Mouse (Mus musculus): ENCODE measurements at regions not wholly inside any gene's neighbourhood (a gene's known extent, or its start where the extent isn't known, plus 50 kb on each side); places are given as distances from the start of the nearest gene placed in this dataset.

DNA sequence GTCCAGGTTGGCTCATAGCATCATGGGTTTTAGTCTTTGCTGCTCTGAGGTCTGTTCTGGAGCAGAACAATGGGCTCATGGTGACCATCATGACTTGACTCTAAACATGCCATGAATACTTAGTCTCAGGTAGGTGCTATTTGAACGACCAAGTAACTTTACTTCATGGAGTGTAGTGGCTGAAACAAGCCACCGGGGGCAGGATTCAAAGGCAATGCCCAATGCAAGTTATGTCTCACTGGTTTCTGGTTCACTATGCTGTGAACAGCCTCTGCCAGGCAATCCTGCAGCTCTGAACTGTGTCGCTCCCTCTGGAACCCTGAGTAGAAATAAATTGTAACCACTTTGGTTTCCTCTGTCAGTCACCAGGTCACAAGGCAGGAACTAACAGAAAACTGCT lies 65.8 kb upstream of the Gm26897 start:
- H3K4me1 ChIP-seq = peaks cover 59% of the 10 kb centered on the region
- WGBS = 70% methylated on average over 3 of the region's 3 CpGs
- H3K36me3 ChIP-seq (replicated peaks) = no peaks in the 10 kb centered on the region
- H3K27ac ChIP-seq (replicated peaks) = no peak overlapping the region
- peak; percentile 44 for DNase-seq (ENCODE audit: low spot score)
- H3K4me3 ChIP-seq = no peak overlapping the region
- peaks cover 11% of the 10 kb centered on the region; the same call in 1 of the 2 replicates for H3K9me3 ChIP-seq
- no peaks in the 10 kb centered on the region; the same call in 1 of the 2 replicates for H3K27me3 ChIP-seq (replicated peaks; ENCODE audit: low read depth, poor library complexity, severe bottlenecking)

- Histone ChIP-seq H3K4me1 (peaks cover 50% of the 10 kb centered on the region), H3K36me3 (replicated peaks) (no peaks in the 10 kb centered on the region), H3K4me3 (no peak overlapping the region), H3K9me3 (peaks cover 11% of the 10 kb centered on the region; the same call in 1 of the 2 replicates), H3K27me3 (replicated peaks; ENCODE audit: low read depth, poor library complexity, severe bottlenecking) (no peaks in the 10 kb centered on the region; the same call in 1 of the 2 replicates), H3K27ac (replicated peaks) (no peak overlapping the region)
- DNase-seq (ENCODE audit: low spot score) = no peak
These were observed 64.6 kb upstream of the Gm26897 start for GRCm38 (mm10) chr5:111669139-111669538.

- no peak overlapping the region for H3K4me3 ChIP-seq
- peaks cover 11% of the 10 kb centered on the region; the same call in 1 of the 2 replicates for H3K9me3 ChIP-seq
- peaks cover 4% of the 10 kb centered on the region; the same call in 1 of the 2 replicates for H3K27me3 ChIP-seq (replicated peaks; ENCODE audit: low read depth, poor library complexity, severe bottlenecking)
- H3K4me1 ChIP-seq = peaks cover 49% of the 10 kb centered on the region
- DNase-seq (ENCODE audit: low spot score) = no peak
- H3K27ac ChIP-seq (replicated peaks) = peak overlapping the region; percentile 55; the same call in 1 of the 2 replicates
- 85% methylated on average over 6 of the region's 6 CpGs for WGBS
- H3K36me3 ChIP-seq (replicated peaks) = no peaks in the 10 kb centered on the region
These were observed 62.0 kb upstream of the Gm26897 start for GRCm38 (mm10) chr5:111671762-111672161.

DNA sequence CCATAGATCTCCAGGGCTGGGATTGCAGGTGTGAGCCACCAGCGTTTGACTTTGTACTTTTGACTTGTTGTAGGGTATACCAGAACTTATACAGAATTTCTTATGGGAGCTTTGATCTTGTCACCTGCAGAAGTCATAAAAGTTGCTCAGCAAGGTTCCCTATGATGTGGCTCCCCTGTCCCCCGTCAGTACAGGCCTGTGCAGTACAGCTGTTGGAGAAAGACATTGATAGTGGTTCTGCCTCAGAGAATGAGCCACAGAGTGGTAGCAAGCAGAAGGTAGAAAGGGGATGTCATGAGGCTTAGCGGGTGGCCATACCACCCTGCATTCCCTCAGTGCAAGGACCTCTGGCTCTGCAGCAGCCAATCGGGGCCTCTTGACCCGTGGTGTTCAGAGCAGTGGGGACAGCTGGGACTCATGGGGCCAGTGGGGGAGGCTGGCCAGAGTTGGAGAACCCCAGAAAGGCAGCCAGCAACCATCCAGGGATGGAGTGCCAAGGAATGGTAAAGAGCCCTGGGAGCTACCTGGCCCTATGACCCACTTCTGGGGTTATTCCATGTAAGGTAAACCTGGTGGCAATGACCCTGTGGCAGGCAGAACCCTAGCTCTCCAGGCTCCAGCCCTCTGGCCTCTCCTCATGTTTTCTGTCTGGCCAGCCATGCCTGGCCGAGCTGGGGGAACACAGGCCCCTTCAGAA lies 58.6 kb upstream of the Gm26897 start:
- H3K27ac ChIP-seq (replicated peaks) = peak overlapping the region; percentile 79
- no peaks in the 10 kb centered on the region for H3K9me3 ChIP-seq
- no peaks in the 10 kb centered on the region for H3K36me3 ChIP-seq (replicated peaks)
- no peak overlapping the region for H3K4me3 ChIP-seq
- peaks cover 72% of the 10 kb centered on the region for H3K4me1 ChIP-seq
- H3K27me3 ChIP-seq (replicated peaks; ENCODE audit: low read depth, poor library complexity, severe bottlenecking) = peaks cover 27% of the 10 kb centered on the region
- WGBS = 58% methylated on average over 6 of the region's 6 CpGs
- no peak for DNase-seq (ENCODE audit: low spot score)

GRCm38 (mm10) chr5:111675673-111676261 lies 58.0 kb upstream of the Gm26897 start:
- no peak overlapping the region for H3K4me3 ChIP-seq
- peak overlapping the region; percentile 79 for H3K27ac ChIP-seq (replicated peaks)
- no peaks in the 10 kb centered on the region for H3K36me3 ChIP-seq (replicated peaks)
- H3K4me1 ChIP-seq = peaks cover 73% of the 10 kb centered on the region
- no peaks in the 10 kb centered on the region for H3K9me3 ChIP-seq
- WGBS = 16% methylated on average over 8 of the region's 8 CpGs
- peaks cover 27% of the 10 kb centered on the region for H3K27me3 ChIP-seq (replicated peaks; ENCODE audit: low read depth, poor library complexity, severe bottlenecking)
- DNase-seq (ENCODE audit: low spot score) = peak; percentile 64

DNA sequence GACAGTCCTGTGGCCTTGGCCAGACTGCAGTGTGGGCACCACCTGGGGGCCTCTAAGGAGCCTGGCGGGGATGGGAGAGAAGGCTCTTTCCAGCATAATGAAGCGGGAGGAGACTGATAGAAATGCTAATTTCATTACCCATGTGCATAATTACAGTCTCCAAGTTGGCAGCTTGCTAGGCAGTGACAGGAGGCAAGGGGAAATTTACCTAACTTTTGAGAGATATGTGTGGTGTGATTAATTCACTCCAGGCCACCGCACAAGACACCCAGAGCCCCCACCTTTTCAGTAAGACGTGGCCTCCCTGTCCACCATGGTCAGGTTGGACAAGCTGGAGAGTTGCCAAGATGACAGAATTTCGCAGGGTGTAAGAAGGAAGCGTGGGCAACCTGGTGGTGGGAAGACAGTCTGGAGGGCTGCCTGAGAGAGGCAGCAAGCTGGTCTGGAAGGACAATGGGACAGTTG lies 55.8 kb upstream of the Gm26897 start:
- Histone ChIP-seq H3K4me3 (no peak overlapping the region), H3K27ac (replicated peaks) (peak overlapping the region; percentile 72), H3K4me1 (peaks cover 75% of the 10 kb centered on the region), H3K27me3 (replicated peaks; ENCODE audit: low read depth, poor library complexity, severe bottlenecking) (peaks cover 42% of the 10 kb centered on the region), H3K9me3 (no peaks in the 10 kb centered on the region), H3K36me3 (replicated peaks) (no peaks in the 10 kb centered on the region)
- WGBS = 42% methylated on average over 6 of the region's 6 CpGs
- no peak for DNase-seq (ENCODE audit: low spot score)

DNA sequence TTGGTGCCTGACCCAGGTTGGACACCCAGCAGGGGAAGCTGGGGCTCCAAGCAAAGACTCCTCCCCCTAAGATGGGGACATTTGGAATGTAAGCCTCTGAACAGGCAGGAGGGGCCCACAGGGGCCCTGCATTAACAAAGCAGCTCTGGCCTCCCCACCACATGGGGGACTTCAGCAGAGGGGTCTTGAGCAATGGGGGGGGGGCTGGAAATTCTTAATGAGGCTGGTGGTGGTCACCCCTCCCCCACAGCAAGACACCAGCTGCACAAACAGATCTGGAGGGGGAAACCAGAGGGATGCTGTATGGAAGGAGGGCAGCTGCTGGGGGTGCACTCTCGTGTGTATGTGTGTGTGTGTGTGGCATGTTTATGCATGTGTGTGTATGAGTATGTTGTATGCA lies 55.2 kb upstream of the Gm26897 start:
- Histone ChIP-seq H3K4me3 (no peak overlapping the region), H3K4me1 (peaks cover 75% of the 10 kb centered on the region), H3K27ac (replicated peaks) (peak overlapping the region; percentile 72), H3K9me3 (no peaks in the 10 kb centered on the region), H3K36me3 (replicated peaks) (no peaks in the 10 kb centered on the region), H3K27me3 (replicated peaks; ENCODE audit: low read depth, poor library complexity, severe bottlenecking) (peaks cover 42% of the 10 kb centered on the region)
- peak; percentile 34 for DNase-seq (ENCODE audit: low spot score)
- WGBS = 33% methylated on average over 1 of the region's 1 CpGs

- Histone ChIP-seq H3K4me3 (no peak overlapping the region), H3K36me3 (replicated peaks) (no peaks in the 10 kb centered on the region), H3K27ac (replicated peaks) (peak overlapping the region; percentile 58), H3K9me3 (no peaks in the 10 kb centered on the region), H3K27me3 (replicated peaks; ENCODE audit: low read depth, poor library complexity, severe bottlenecking) (peaks cover 38% of the 10 kb centered on the region), H3K4me1 (peaks cover 61% of the 10 kb centered on the region)
- WGBS = 52% methylated on average over 7 of the region's 7 CpGs
- DNase-seq (ENCODE audit: low spot score) = no peak
These were observed 52.2 kb upstream of the Gm26897 start for GRCm38 (mm10) chr5:111681362-111682028.

GRCm38 (mm10) chr5:111682899-111683298 lies 50.8 kb upstream of the Gm26897 start:
- H3K9me3 ChIP-seq = no peaks in the 10 kb centered on the region
- peaks cover 48% of the 10 kb centered on the region for H3K4me1 ChIP-seq
- H3K27me3 ChIP-seq (replicated peaks; ENCODE audit: low read depth, poor library complexity, severe bottlenecking) = peaks cover 28% of the 10 kb centered on the region
- no peak overlapping the region for H3K27ac ChIP-seq (replicated peaks)
- peak; percentile 59 for DNase-seq (ENCODE audit: low spot score)
- H3K4me3 ChIP-seq = no peak overlapping the region
- no peaks in the 10 kb centered on the region for H3K36me3 ChIP-seq (replicated peaks)
